Mouse (Mus musculus) inflammation-experienced regulatory T-cells, adult 16 weeks (primary cell): ENCODE data around the gene Il18r1. TPM values are rescaled to one million over a fixed set of nuclear protein-coding genes. Genes with fewer than 3 reads are reported as not detected.

Experiments used
- polyA plus RNA-seq: library from polyadenylated mRNA; unstranded; fragments of 100-300 nt; shearing (Covaris generic); gene quantifications from one replicate; pipeline ENCODE4 v1.2.1, GENCODE M21; 2017

The Il18r1 gene
- 52.8 TPM for polyA plus RNA-seq

DNA sequence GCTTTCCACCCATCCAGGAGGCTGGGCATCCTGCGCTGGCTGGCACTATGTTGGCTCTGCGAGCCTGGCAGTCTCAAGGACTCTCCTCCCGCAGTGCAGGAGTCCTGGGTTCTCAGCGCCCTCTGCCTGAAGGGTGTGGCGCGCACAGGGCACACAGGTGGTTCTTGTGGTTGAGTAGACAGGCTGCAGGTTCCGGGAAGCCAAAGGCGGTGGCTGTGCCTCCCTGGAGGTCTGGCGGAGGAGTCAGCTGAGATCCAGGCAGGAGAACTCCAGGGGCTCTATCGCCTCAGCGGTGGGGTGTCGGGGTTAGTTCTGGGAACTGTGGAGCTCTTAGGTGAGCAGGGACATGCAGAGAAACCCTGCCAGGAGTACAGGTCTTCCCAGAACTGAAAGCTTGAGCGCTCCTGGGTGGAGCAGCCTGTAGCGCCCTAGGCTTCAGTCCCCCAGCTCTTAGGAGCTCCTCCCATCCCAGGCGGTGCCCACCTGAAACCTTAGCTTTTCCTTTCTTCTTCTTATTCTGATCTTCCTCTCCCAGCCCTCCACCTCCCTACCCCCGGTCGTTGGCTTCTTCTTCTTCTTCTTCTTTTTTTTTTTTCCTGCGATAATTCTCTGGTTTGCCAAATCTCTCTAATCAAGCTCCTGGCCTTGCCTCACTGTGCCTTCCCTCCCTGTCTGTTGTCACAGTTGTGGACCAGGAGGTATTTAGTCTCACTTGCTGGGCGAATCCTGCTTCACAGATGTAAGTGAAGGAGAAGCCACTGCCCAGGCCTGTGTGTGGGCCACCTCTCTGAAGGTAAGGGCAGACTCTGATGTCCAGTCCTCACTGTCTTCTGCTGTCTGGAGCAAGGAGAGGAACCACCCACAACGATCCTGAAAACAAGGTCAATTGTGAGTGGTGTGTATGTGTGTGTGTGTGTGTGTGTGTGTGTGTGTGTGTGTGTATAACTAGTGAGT, at the start of gene Il18r1:
Gene Il18r1 (plus strand): TSS at position 76 of the 954 bp plus-strand sequence.

DNA sequence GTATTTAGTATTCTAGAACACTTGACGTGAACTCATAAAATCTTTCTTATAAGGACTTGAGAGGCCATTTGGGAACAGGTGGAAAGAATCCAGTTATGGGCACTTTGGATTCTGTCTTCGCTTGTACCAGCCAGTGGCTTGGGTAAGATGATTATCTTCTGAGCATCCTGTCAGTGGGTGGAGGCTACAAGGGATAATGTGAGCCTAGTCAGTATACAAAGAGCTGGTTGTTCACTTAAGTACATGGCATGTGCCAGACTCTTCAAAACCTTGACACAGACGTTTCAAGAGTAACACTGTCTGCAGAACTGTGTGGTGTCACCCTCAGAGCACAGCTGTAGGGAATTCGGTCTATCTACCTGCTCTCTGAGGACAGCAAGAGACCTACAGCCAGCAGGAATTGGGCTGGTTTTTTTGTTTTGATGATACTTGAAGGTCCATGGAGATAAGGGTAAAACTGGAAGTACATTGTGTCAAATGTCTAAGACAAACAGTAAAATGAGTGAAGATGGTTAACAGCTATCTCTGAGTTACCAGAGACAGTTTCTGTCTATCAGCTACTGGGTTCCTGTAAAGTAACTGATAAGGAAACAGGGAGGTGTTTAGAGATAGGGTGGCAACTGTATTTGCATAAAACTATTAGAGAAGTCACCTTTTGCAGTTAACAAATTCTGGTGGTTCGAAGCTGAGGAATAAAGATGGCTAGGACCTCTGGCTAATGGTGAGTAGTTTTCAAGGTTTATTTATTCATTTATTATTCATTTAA, 36.3 kb upstream of the Il18r1 start, which contains the start of gene Il1rl1:
Gene Il1rl1 (plus strand): TSS at position 661 of the 766 bp plus-strand sequence.

DNA sequence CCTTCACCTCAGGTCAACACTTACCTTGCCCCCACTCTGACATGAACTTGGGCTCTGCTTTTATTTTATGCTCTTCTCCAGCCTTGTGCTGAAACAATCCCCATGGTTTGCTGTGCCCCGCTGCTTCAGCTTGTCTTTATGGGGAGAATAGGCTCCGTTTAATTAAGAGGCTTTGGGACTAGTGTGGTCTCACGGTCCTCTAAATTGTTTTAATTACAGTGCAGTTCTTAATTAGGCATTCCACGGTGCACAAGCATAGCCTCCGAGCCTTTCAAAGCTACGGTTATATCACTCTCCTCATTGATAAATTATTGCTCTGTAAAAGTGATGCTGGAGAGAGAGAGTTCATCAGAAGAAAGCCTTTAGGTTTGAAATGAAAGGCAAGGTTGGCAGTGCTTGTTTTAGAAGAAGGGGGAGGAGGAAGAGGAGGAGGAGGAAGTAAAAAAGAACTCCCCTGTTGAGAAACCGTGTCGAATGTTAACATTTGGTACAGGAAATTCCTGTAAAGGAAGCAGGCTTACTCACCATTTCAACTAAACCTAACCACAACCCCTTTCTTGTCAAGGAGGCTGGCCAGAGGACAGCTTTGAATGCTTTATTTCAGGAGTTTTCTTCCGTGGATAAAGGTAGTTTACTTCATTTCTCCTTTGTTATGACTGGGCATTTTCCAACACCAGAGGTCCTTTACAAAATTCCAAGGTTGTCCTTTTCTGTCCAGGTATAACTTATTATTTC, 49.7 kb downstream of the Il18r1 start, which contains the start of gene Il18rap:
Gene Il18rap (plus strand): TSS at position 512 of the 735 bp plus-strand sequence.

Other genes with a start within 250 kb of the Il18r1 start
- gene Il1r1, start 240.5 kb upstream of the Il18r1 start, polyA plus RNA-seq = 0.46 TPM
- 1.5 TPM for gene Il1rl2, start 140.9 kb upstream of the Il18r1 start, polyA plus RNA-seq
- 25.8 TPM for gene Il1rl1, start 36.0 kb upstream of the Il18r1 start, polyA plus RNA-seq
- 15.6 TPM for gene Il18rap, start 49.8 kb downstream of the Il18r1 start, polyA plus RNA-seq
- gene Slc9a4, start 114.5 kb downstream of the Il18r1 start, polyA plus RNA-seq = not detected
- not detected for gene Slc9a2, start 215.0 kb downstream of the Il18r1 start, polyA plus RNA-seq